Mouse (Mus musculus) liver, embryonic 14.5 days (tissue): Measurements from ENCODE around the gene Mon1b. TPM values are rescaled to one million over a fixed set of nuclear protein-coding genes. Genes with fewer than 3 reads are reported as not detected.

Source experiments
- ATAC-seq: fragments of 200-750 bp; cut with Nextera tagmentation; 2 replicates; pipeline ENCODE4 v1.8.0; 2017; ENCODE audit warnings: moderate number of reproducible peaks, mild to moderate bottlenecking, moderate library complexity; ENCODE audit not compliant: insufficient read depth
- DNase-seq, 3 experiments: peaks; one replicate each; pipeline ENCODE4 v3.0.0-alpha.2; 2012 to 2013; ENCODE audit warnings: low read depth in 3 of 3, low spot score in 3 of 3
- H3K27ac ChIP-seq: fragments of 300-500 bp; sonication (generic); 2 replicates; pipeline ENCODE4 v1.5.1; 2014; ENCODE audit warnings: moderate library complexity, mild to moderate bottlenecking, control low read depth, inconsistent platforms
- H3K27me3 ChIP-seq: fragments of 300-500 bp; sonication (generic); 2 replicates; pipeline ENCODE4 v1.6.1; 2014; ENCODE audit warnings: mild to moderate bottlenecking, low read length, moderate library complexity; ENCODE audit not compliant: control insufficient read depth, insufficient read depth
- H3K36me3 ChIP-seq: fragments of 300-500 bp; sonication (generic); replicated peaks from 2 replicates; pipeline ENCODE4 v1.6.1; 2014; ENCODE audit warnings: low read depth; ENCODE audit not compliant: control insufficient read depth, insufficient read depth
- H3K4me1 ChIP-seq, 2 experiments: fragments of 200-500 bp in 1 of 2; fragments of 300-500 bp in 1 of 2; sonication (generic) in 1 of 2; replicated peaks; 2 replicates each; pipeline ENCODE4 v1.6.1; 2012 to 2014; ENCODE audit warnings: antibody characterized with exemption in 1 of 2, inconsistent platforms in 1 of 2, low read length in 1 of 2; ENCODE audit not compliant: control insufficient read depth in 2 of 2, insufficient read depth in 2 of 2
- H3K4me2 ChIP-seq: fragments of 300-500 bp; sonication (generic); 2 replicates; pipeline ENCODE4 v1.6.1; 2014; ENCODE audit warnings: low read depth, mild to moderate bottlenecking, control low read depth, moderate library complexity
- H3K4me3 ChIP-seq, 2 experiments: fragments of 200-500 bp in 1 of 2; fragments of 300-500 bp in 1 of 2; sonication (generic) in 1 of 2; 2 replicates each; pipeline ENCODE4 v1.5.1; 2012 to 2014; ENCODE audit warnings: low read depth in 2 of 2, low read length in 2 of 2, mild to moderate bottlenecking in 2 of 2, control low read depth in 1 of 2, inconsistent platforms in 1 of 2, moderate library complexity in 1 of 2; ENCODE audit not compliant: insufficient read depth in 1 of 2
- H3K9ac ChIP-seq: fragments of 300-500 bp; sonication (generic); replicated peaks from 2 replicates; pipeline ENCODE4 v1.6.1; 2014; ENCODE audit warnings: mild to moderate bottlenecking, control low read depth, moderate library complexity
- H3K9me3 ChIP-seq: fragments of 300-500 bp; sonication (generic); 2 replicates; pipeline ENCODE4 v1.6.1; 2016; ENCODE audit warnings: low read length, mixed read lengths; ENCODE audit not compliant: control insufficient read depth
- CTCF ChIP-seq: IDR thresholded peaks from 2 replicates; pipeline ENCODE4 v1.5.1; 2016; ENCODE audit warnings: antibody characterized with exemption, low read depth, control low read depth
- EP300 ChIP-seq: IDR thresholded peaks from 2 replicates; pipeline ENCODE4 v1.6.1; 2016; ENCODE audit warnings: antibody characterized with exemption, low read depth
- WGBS: fragments of 180-500 bp; shearing (Covaris S2); extraction: QIAGEN DNeasy Blood & Tissue Kit; methylation state at CpG from one replicate; pipeline ENCODE4 v1.1.7; 2014; ENCODE audit not compliant: insufficient replicate concordance; 5-methylcytosine and 5-hydroxymethylcytosine counted together
- polyA plus RNA-seq, 2 experiments: library from polyadenylated mRNA; depleted of rRNA in 1 of 2; stranded (reverse) in 1 of 2; unstranded in 1 of 2; fragments of >200 nt; fragmentation: Nextera tagmentation in 1 of 2; extraction: Ambion mirVana in 1 of 2; gene quantifications; 2 replicates each; pipeline versions ENCODE4 v1.2.1 to v1.2.3; 2012 to 2014

Gene Mon1b
- polyA plus RNA-seq (2012; rRNA removed) (1.3 and 1.5 TPM in 2 replicates), polyA plus RNA-seq (2014; fragmentation: Nextera tagmentation; extraction: Ambion mirVana) (2.1 and 2.3 TPM in 2 replicates)

DNA sequence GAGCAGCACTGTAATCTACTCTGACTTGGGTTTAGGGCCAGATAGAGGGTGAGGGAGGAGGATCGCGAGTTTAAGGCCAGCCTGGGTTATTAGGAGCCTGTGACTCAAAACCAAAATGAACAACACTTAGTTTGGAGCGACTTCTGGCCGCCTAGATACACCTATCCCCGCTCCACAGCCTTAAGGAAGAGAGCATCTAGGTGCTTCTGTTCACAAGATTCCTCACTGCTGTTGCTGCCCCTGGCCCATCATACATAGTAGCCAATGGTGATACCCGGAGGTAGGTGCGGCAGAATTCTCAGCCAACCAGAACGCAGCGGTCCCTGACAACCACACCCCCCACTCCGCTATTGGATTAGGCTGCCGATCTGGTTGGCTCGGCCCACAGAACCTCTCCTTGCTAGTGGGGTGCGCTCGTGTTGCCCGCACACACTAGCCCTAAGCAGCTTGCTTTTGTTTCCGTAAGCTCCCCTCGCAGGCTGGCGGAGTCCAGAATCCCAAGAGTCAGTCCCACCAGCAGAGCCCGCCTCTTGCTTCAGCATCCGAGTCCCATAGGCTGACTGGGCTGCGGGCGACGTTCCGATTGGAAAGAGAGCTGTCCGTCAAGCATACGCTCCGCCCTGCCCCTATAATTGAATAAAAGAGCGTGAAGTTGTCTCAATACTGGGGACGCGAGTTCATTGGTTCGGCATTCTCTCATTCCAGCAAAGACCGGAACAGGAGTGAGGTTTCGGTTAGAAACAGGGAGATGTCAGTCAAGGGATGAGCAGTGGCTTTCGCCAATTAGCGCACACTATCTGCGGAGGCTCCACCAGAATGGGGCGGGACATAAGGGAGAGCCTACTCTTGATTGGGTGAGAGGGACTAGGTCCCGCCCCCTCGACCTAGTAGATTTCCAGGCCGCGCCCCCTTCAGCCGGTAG lies at the start of gene Mon1b:
Mon1b (plus strand) TSS at position 918 of the 922 bp plus-strand sequence.
- peak within 1 kb of the TSS; percentile 94 for H3K4me2 ChIP-seq
- peak within 1 kb of the TSS; percentile 15 for H3K27ac ChIP-seq
- peak within 1 kb of the TSS; percentile 71 to 96 for H3K4me3 ChIP-seq
- H3K27me3 ChIP-seq: no peaks in the 10 kb centered on the region
- H3K9ac ChIP-seq: peak within 1 kb of the TSS; percentile 77
- H3K36me3 ChIP-seq: no peaks in the 10 kb centered on the region
- ATAC-seq: peak; percentile 96
- TF ChIP-seq CTCF (no peak), EP300 (0 out of 2 replicates have a peak, but pooled peaks have one; percentile 19)
- peak; percentile 94 to 95 (median 95) for DNase-seq
- H3K9me3 ChIP-seq: no peaks in the 10 kb centered on the region
- peaks cover 2 to 12% of the 10 kb centered on the region in 2 experiments; a peak in 2 of 4 replicates for H3K4me1 ChIP-seq
- WGBS: under 1% methylated on average over 42 of the region's 42 CpGs

DNA sequence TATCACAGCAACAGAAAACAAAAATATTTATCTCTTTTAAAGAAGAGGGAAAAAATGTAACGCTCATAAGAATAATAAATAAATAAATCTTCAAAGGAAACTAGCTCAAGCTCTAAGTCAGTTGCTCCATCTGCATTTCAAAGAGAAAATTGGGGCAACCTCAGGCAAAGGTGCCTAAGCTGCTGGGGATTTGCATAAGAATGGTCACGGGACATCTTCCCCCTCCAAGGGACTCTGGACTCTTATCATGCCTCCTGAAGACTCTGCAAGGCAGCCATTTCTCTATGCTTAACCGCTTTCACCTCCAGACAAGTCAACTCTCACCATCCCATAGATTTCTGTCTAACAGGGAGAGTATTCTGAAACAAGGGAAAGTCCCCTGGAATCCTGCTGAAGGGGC lies 37.0 kb upstream of the Mon1b start:
- no peak overlapping the region for H3K4me3 ChIP-seq
- H3K27me3 ChIP-seq: no peaks in the 10 kb centered on the region
- no peaks in the 10 kb centered on the region for H3K4me1 ChIP-seq
- H3K36me3 ChIP-seq: no peaks in the 10 kb centered on the region
- no peak for TF ChIP-seq CTCF
- no peak for TF ChIP-seq EP300
- no peak overlapping the region for H3K27ac ChIP-seq
- no peak for ATAC-seq
- no peak for DNase-seq
- H3K4me2 ChIP-seq: no peak overlapping the region
- H3K9me3 ChIP-seq: no peaks in the 10 kb centered on the region
- H3K9ac ChIP-seq: no peak overlapping the region
- 29% methylated on average over 3 of the region's 3 CpGs for WGBS

DNA sequence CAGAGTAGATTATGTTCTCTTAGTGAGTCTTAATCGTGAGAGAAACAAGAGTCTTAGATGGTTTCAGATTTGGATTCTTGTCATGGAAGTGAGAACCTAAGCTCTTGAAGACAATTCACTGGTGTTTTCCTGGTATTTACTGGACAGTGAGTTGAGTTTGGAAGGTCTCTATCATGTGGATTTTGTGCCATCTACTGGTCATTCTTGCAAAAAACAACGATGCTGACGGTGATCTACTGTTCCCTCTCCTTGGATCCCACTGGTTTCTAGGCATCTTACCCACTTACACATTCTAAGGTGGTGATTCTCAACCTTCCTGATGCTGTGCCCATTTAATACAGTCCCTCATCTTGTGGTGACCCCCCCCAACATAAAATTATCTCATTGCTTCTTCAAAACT lies 2.8 kb upstream of the Mon1b start:
- TF ChIP-seq EP300 (no peak), CTCF (peak; percentile 43; the same call in 1 of the 2 replicates)
- H3K36me3 ChIP-seq: no peaks in the 10 kb centered on the region
- ATAC-seq (no peak), DNase-seq (peak in 2 of 3 experiments; percentile 12 to 13)
- no peak overlapping the region for H3K4me3 ChIP-seq
- no peak overlapping the region for H3K9ac ChIP-seq
- peaks cover 2 to 12% of the 10 kb centered on the region in 2 experiments; a peak in 2 of 4 replicates for H3K4me1 ChIP-seq
- H3K27me3 ChIP-seq: no peaks in the 10 kb centered on the region
- no peak overlapping the region for H3K27ac ChIP-seq
- H3K9me3 ChIP-seq: no peaks in the 10 kb centered on the region
- WGBS: 7% methylated on average over 3 of the region's 3 CpGs
- no peak overlapping the region for H3K4me2 ChIP-seq

DNA sequence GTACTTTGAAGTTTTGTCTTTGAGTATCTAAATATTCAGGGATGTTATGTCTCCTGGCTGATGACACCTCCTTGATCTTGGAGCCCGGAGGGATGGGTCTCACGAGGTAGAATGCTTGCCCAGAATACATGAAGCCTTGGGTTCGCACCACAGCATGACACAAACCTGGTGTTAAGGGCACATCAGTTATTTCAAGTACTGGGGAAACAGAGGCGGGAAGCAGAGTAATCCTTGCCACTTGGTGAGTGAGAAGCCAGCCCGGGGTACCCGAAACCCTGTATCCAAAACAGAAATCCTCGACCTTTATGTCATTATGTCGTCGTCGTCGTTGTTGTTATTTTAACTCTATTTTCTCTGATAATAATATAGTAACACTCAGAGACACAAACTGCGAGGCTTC lies 1.2 kb upstream of the Mon1b start:
- Histone ChIP-seq H3K27ac (no peak overlapping the region), H3K36me3 (no peaks in the 10 kb centered on the region), H3K9ac (no peak overlapping the region; the same call in 1 of the 2 replicates), H3K27me3 (no peaks in the 10 kb centered on the region), H3K4me1 (peaks cover 2 to 12% of the 10 kb centered on the region in 2 experiments; a peak in 2 of 4 replicates), H3K4me3 (peak overlapping the region; percentile 71 to 96), H3K4me2 (peak overlapping the region; percentile 94), H3K9me3 (no peaks in the 10 kb centered on the region)
- ATAC-seq (no peak), DNase-seq (no peak)
- no peak for TF ChIP-seq CTCF
- 30% methylated on average over 12 of the region's 12 CpGs for WGBS
